Mouse (Mus musculus) stomach, postnatal 0 days (tissue): ENCODE results near the gene Fcer1g.

Experiments used
- CTCF ChIP-seq: IDR thresholded peaks from 2 replicates; pipeline ENCODE4 v1.5.1; 2016; ENCODE audit warnings: antibody characterized with exemption, low read depth, mild to moderate bottlenecking, moderate library complexity
- EP300 ChIP-seq: optimal IDR thresholded peaks from 2 replicates; pipeline ENCODE3; 2016; ENCODE audit warnings: antibody characterized with exemption

- no peak for TF ChIP-seq CTCF
- no peak for TF ChIP-seq EP300
Observed at GRCm38 (mm10) chr1:171193093-171193840, 40.9 kb downstream of the Fcer1g start.
